Mouse (Mus musculus): ENCODE results near the gene Med27.

Med27 gene

GRCm38 (mm10) chr2:29400812-29401211 lies 54.2 kb downstream of the Med27 start:
- DNase-seq = no peak

DNA sequence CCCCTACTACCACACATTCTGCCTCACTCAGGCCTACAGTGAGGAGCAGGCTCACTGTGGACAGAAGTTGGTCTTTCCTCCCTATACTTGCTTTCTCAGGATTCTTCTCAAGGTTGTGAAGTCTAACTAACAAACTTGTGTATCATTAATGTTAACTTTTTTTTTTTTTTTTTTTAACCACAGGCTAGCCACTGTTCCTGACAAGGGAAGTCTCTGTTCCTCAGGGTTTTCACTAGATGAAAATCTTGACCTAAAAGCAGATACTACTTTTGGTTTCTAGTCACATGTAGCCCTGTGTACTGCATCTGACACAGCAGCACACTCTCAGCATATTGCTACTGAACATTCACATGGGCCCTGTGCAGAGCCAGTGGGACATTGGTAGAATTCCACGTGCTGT lies 55.2 kb downstream of the Med27 start:
- DNase-seq = no peak

GRCm38 (mm10) chr2:29402550-29403076 lies 56.0 kb downstream of the Med27 start:
- peak in 1 of 2 experiments; percentile 63 for DNase-seq

DNA sequence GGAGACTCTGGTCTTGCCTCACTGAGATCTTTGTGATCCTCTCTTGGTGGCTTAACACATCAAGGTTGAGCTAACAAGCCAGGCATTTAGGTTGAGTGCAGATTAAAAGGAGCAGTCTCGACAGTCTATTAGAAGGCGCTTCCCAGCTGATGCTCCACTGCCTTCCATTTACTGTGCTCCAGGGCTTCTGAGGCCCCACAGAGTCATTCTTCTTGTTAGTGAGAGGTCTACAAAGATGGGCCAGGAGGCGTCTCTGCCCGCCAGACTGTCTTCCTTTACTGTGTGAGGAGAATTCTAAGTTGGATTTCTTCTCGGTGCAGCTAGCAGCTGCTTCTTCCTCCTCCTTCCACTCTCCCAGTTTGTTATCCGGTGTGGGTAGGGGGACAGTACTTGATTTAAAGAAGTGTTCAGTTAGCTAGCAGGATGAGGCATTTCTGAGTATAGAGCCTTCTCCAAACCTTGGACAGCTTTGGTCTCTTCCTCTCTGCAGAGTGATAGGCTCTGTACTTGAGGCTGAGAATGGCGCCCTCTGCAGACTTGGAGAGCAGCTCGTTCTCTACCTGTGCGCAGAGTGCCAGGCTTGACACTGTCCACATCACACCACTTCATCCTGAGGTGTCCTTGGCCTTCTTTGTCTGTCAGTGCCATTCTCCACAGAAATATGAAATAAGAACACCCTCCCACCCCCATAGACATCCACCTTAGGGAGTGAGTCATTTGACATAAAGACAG lies 57.3 kb downstream of the Med27 start:
- DNase-seq = peak in 1 of 2 experiments; percentile 60

GRCm38 (mm10) chr2:29404931-29405330 lies 58.3 kb downstream of the Med27 start:
- no peak for DNase-seq

- DNase-seq = no peak
Observed at GRCm38 (mm10) chr2:29405848-29406247, 59.2 kb downstream of the Med27 start.

DNA sequence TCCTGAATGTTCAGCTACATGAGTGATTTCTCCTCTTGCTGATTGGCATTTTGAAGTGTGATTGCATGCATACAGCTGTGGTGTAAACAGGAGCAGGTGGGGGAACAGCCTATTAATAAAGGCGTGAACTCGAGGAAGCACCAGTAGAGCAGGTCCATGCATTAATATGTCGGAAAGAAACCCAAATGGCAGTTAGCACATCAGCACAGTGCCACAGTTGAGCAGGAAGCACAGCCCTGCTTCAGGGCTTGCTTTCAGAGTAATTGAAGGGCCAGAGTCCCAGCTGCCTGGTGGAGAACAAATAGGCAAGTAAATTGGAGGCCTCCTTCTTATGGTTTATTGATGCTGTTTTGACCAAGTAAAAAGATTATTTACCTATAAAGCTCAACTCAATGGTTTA lies 60.7 kb downstream of the Med27 start:
- no peak for DNase-seq

GRCm38 (mm10) chr2:29407764-29408163 lies 61.1 kb downstream of the Med27 start:
- no peak for DNase-seq

- DNase-seq = no peak
Observed at GRCm38 (mm10) chr2:29410884-29411283, 64.3 kb downstream of the Med27 start.

GRCm38 (mm10) chr2:29412458-29412857 lies 65.8 kb downstream of the Med27 start:
- DNase-seq = no peak

GRCm38 (mm10) chr2:29413259-29413993 lies 66.8 kb downstream of the Med27 start:
- no peak for DNase-seq

DNA sequence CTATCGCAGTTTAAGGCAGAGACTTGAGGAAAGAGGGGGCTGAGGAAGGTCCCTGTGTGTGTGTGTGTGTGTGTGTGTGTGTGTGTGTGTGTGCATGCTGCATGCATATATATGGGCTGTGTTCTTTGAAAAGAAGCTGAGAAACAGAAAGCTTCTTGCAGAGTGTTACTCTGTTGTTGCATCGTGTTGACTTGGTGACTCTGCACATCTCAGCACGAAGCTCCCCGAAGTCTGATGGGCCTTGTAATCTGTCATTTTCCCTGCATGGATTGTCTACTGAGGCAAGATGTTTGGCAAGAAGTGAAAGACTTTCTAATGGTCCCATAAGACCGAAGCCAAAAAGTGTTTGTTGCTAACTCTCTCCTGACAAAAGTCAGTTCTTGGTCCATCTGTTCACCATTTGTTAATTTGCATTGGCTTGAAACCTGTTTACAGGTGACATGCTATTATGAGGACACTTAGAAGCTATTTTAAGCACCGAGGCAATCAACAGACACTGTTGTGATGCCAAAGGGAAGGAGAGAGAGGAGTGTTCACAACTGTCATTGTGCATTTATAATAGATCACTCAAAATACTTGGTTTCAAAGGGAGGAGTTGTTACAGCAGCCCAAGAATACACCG lies 68.3 kb downstream of the Med27 start:
- DNase-seq = no peak

GRCm38 (mm10) chr2:29418498-29418897 lies 71.9 kb downstream of the Med27 start:
- no peak for DNase-seq

- DNase-seq = no peak
Observed at GRCm38 (mm10) chr2:29419434-29419833, 72.8 kb downstream of the Med27 start.

- no peak for DNase-seq
Observed at GRCm38 (mm10) chr2:29419946-29420345, 73.3 kb downstream of the Med27 start.

DNA sequence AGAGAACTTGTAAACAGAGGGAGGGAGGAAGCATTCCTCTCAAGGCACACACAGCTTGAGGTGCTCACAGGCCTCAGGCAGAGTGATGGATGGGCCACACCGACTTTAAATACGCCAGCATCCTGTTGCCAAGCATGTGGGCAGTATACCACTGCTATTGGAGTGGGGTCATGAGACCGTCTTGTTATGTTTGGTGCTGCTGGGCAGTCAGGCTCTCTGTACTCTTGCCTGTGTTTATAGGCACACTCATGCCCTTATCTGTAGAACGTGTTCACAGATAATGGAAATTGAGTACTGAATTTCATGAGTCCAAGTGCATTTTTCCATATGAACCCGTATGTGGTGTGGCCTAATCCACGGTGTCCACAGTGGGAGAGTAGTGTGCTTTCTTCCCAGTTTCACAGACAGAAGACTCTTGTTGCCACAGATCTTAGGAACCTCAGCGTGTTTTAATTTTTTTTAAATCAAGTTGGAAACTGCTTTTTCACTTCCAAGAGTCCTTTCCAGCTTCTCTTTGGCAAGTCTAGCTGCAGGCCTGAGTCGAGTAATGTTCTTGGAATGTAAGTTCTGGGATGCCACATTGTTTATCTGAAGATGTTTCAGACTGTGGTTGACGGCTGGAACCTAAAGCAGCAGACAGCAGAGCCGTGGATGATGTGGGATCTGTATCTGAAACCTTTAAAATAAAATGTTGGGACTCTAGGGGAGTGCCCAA lies 75.7 kb downstream of the Med27 start:
- DNase-seq = no peak

DNA sequence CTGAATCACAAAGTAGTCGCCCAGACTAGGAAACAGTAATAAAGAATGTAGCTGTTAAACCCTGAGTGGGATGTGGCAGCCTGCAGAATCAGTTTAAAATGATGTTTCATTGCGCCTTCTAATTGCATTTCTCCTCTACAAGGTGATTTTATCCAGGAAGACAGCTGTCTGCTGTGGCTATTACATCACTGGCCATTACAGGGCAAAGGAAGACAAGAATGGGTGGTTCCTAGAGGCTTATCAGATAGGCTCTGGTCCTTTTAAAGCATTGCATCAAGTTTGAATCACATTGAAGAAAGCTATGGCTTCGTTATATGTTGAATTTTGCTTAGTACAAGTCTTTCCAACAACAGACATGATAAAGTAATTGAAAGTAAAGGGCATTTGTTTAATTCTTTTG lies 76.4 kb downstream of the Med27 start:
- DNase-seq = no peak

DNA sequence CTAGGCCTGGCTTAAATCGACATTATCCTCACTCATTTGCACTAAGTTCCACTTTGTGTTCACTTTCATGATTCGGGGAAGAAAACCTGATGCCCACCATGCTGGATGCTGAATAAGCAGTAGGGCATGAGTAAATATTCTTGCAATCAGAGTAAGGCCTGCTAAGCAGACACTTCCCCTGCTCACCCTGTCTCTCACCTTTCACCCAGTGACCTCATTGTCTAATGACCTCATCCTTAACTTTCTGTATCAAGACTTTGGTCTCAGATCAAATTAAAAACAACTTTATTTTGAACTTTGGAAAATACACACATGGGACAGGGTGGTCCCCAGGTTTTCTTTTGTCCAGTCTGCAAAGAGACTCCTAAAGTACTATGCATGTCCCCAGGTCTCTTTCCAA lies 78.8 kb downstream of the Med27 start:
- no peak for DNase-seq

DNA sequence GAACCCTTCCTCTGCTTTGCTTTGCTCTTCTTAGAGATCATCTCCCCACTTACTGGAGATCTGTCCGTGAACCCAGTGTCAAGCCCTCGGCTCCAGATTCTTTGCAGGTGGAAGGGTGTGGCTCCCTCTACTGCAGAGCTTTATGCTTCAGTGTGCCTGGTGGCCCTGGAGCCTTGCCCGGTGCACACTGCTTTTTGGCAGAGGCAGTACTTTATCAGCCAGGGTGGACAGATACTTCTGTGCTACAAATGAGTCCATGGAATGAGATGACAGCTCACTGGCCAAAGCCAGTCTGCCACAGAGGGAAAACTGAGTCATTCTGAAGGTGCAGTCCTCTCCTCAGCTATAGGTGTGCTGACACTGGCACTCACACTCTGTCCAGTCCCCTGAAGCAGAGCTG lies 80.1 kb downstream of the Med27 start:
- DNase-seq = peak; percentile 92 to 95

- no peak for DNase-seq
Observed at GRCm38 (mm10) chr2:29432565-29432964, 85.9 kb downstream of the Med27 start.

DNA sequence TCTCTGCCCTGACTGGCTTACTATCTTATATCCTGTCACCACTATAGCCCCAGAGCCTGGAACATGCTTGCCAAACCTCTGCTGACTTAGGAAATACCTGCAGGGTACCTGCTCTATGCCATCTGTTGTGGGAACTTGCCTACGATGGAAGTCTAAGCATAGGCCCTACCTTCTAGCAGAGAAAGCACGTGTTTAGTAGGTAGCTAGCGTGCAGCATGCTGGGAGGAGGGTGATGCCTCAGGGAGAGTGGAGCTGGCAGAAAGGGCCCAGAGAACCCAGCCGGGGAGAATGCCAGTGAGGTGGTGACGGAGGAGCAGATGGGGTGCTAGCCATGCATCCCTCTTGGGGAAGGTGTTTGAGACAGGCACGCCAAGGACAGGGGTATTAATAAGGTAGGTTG lies 89.8 kb downstream of the Med27 start:
- DNase-seq = peak; percentile 64 to 67

GRCm38 (mm10) chr2:29437111-29437510 lies 90.5 kb downstream of the Med27 start:
- DNase-seq = no peak
